Mouse (Mus musculus): ENCODE measurements around the gene Ap3b1. TPM values are rescaled to one million over a fixed set of nuclear protein-coding genes. Genes with fewer than 3 reads are reported as not detected.
"Not testable (repeated sequence)": the region's sequence is repeated elsewhere in the genome, so short reads cannot be mapped to it uniquely, and the experiment has no call there.

The Ap3b1 gene
- polyA plus RNA-seq, 1 experiment from 2014 or later: 32.9 TPM

DNA sequence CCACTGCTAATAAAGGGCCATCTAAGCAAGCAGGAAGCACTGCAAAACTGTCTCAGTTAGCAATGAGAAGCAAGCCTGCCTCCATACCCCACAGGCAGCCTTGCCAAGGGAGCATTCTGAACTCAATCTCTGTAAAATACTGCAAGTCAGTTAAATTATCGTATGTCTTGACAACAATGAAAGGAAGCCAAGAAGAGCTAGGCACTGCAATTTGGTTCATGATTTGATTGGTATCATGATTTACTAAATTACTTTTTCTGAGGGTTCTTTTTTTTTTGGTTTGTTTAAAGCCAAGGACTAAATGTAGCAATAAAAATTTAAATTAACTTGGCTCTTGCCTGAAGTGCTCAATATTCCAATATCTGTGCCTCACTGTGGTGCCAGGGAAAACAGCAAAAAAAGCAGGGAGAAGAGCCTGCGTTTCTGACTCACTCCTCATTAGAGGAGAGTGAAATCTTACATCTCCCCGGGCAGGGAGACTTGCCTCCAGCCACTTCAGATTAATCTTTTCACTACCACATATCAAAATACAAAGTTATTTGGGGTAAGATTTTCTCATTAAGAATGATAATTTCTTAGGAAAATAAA, 28.3 kb upstream of the Ap3b1 start:
- no peak for DNase-seq (ENCODE audit: low spot score)
- Histone ChIP-seq H3K36me3 (ENCODE audit: insufficient read depth, low read length) (no peaks in the 10 kb centered on the region), H3K27me3 (ENCODE audit: insufficient read depth, low read length) (no peaks in the 10 kb centered on the region), H3K9me3 (replicated peaks; ENCODE audit: low read length) (no peaks in the 10 kb centered on the region), H3K27ac (no peak overlapping the region), H3K9ac (ENCODE audit: low read depth, low read length) (no peak overlapping the region), H3K4me1 (replicated peaks; ENCODE audit: insufficient read depth, low read length) (no peaks in the 10 kb centered on the region; the same call in 1 of the 2 replicates), H3K4me3 (replicated peaks; ENCODE audit: low read depth, low read length) (no peak overlapping the region), H3K4me2 (ENCODE audit: low read length) (no peak overlapping the region)
- no peak for TF ChIP-seq CTCF (IDR thresholded peaks at IDR 0.05; ENCODE audit: low read depth)
- no peak for ATAC-seq (replicated peaks; ENCODE audit: low FRiP score, low read depth)
- 61% methylated on average over 3 of the region's 3 CpGs for WGBS

DNA sequence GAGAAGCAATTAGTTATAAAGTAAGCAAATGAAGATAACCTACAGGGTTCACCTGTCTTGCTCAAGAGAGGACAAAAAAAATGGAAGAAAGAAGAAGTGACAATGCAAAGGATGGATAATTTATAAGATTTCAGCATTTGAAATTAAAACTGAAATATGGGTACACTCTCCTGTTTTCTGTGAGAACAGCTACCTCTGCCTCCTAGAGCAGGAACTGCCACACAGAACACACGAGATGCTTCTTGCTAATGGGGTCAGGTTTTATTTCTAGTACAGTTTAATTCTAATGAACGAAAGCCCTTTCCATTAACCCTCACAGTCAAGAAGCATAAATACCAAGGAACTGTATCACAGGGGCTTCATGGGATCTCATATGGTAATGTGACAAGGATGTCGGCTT, 20.4 kb upstream of the Ap3b1 start:
- Histone ChIP-seq H3K4me1 (replicated peaks; ENCODE audit: insufficient read depth, low read length) (no peaks in the 10 kb centered on the region), H3K9me3 (replicated peaks; ENCODE audit: low read length) (no peaks in the 10 kb centered on the region), H3K4me2 (ENCODE audit: low read length) (no peak overlapping the region), H3K27me3 (ENCODE audit: insufficient read depth, low read length) (no peaks in the 10 kb centered on the region), H3K9ac (ENCODE audit: low read depth, low read length) (no peak overlapping the region), H3K36me3 (ENCODE audit: insufficient read depth, low read length) (no peaks in the 10 kb centered on the region), H3K27ac (no peak overlapping the region), H3K4me3 (replicated peaks; ENCODE audit: low read depth, low read length) (no peak overlapping the region)
- ATAC-seq (replicated peaks; ENCODE audit: low FRiP score, low read depth) (no peak), DNase-seq (ENCODE audit: low spot score) (no peak)
- peak; percentile 45 for TF ChIP-seq CTCF (IDR thresholded peaks at IDR 0.05; ENCODE audit: low read depth)
- WGBS: 72% methylated on average over 3 of the region's 3 CpGs

DNA sequence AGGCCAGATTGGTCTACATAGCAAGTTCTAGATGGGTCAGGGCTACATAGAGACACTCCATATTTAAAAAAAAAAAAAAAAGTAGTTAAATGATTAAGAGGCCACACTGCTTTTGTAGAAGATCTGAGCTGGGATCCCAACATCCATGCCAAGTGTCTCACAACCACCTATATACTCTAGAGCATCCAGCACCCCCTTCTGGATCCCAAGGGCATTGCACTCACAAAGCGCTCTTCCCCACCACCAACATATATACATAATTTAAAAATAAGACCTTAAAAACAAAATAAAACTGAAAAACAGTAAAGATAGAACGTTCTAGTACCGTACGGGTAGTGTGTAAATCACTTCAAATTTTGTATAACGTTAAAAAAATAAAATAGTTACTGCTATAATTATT, 15.6 kb upstream of the Ap3b1 start:
- Histone ChIP-seq H3K27me3 (ENCODE audit: insufficient read depth, low read length) (no peaks in the 10 kb centered on the region), H3K4me3 (replicated peaks; ENCODE audit: low read depth, low read length) (no peak overlapping the region), H3K36me3 (ENCODE audit: insufficient read depth, low read length) (no peaks in the 10 kb centered on the region), H3K27ac (no peak overlapping the region), H3K9me3 (replicated peaks; ENCODE audit: low read length) (no peaks in the 10 kb centered on the region), H3K4me2 (ENCODE audit: low read length) (no peak overlapping the region), H3K4me1 (replicated peaks; ENCODE audit: insufficient read depth, low read length) (no peaks in the 10 kb centered on the region), H3K9ac (ENCODE audit: low read depth, low read length) (no peak overlapping the region)
- WGBS: 92% methylated on average over 5 of the region's 5 CpGs
- TF ChIP-seq CTCF (IDR thresholded peaks at IDR 0.05; ENCODE audit: low read depth): peak; percentile 28
- DNase-seq (ENCODE audit: low spot score) (no peak), ATAC-seq (replicated peaks; ENCODE audit: low FRiP score, low read depth) (no peak)

DNA sequence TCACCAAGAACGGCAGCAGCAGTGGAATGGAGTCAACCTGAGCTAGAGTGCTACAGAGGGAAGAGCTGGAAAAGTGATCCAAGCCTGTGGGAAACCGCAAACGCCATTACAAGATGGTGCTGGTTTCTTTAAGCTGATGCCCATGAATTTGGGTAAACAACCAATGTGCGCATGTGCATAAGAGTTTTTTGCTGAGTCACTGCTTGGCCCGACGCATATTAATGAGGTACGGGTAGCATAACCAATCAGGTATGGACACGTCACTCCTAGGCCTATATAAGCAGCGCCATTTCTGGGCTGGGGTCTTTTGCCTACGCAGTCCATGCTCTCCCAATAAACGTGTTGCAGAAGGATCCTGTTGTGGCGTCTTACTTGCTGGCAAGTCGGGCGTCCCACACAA, 14.2 kb upstream of the Ap3b1 start:
- not testable (repeated sequence) for H3K4me1 ChIP-seq (replicated peaks; ENCODE audit: insufficient read depth, low read length); ATAC-seq (replicated peaks; ENCODE audit: low FRiP score, low read depth); H3K4me3 ChIP-seq (replicated peaks; ENCODE audit: low read depth, low read length); H3K27me3 ChIP-seq (ENCODE audit: insufficient read depth, low read length); H3K36me3 ChIP-seq (ENCODE audit: insufficient read depth, low read length); H3K9me3 ChIP-seq (replicated peaks; ENCODE audit: low read length); H3K27ac ChIP-seq; H3K4me2 ChIP-seq (ENCODE audit: low read length); H3K9ac ChIP-seq (ENCODE audit: low read depth, low read length); DNase-seq (ENCODE audit: low spot score)
- WGBS: 95% methylated on average over 14 of the region's 14 CpGs

DNA sequence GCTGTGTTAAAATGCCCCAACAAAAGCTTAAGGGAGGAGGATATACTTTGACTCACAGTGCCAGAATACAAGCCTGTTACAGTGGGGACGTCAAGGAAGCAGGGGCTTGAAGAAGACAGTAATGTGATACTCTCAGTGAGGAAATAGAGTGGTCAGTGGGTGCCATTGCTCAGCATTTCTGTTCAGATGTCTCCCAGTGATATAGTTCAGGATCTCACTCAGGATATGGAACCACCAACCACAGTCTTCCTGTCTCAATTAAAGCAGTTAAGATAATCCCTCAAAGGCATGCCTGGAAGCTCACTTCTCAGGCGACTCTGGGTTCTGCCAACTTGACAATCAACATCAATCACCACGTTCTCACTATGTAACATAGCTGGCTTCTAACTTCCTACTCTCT, 4.2 kb upstream of the Ap3b1 start:
- TF ChIP-seq CTCF (IDR thresholded peaks at IDR 0.05; ENCODE audit: low read depth): no peak
- Histone ChIP-seq H3K27ac (no peak overlapping the region), H3K4me3 (replicated peaks; ENCODE audit: low read depth, low read length) (no peak overlapping the region), H3K4me2 (ENCODE audit: low read length) (no peak overlapping the region), H3K4me1 (replicated peaks; ENCODE audit: insufficient read depth, low read length) (peaks cover 1% of the 10 kb centered on the region; the same call in 1 of the 2 replicates), H3K9me3 (replicated peaks; ENCODE audit: low read length) (no peaks in the 10 kb centered on the region), H3K27me3 (ENCODE audit: insufficient read depth, low read length) (no peaks in the 10 kb centered on the region), H3K9ac (ENCODE audit: low read depth, low read length) (no peak overlapping the region), H3K36me3 (ENCODE audit: insufficient read depth, low read length) (no peaks in the 10 kb centered on the region)
- WGBS: 64% methylated on average over 3 of the region's 3 CpGs
- no peak for DNase-seq (ENCODE audit: low spot score)
- ATAC-seq (replicated peaks; ENCODE audit: low FRiP score, low read depth): no peak

DNA sequence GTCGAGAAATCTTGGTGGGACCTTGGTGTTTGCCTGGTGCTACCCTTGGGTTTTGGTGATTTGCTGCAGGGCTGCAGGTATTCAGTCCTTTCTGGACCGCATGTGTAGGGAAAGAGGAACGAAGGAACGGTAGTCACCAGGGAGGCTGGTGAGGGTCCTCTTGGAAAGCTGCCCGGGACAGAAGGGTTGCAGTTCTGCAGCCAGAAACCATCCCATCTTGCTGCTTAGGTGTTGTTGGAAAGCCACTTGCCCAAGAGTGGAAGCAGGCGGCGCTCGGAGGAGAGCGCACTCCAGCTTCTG, 709 bp upstream of the Ap3b1 start:
- WGBS: under 1% methylated on average over 9 of the region's 9 CpGs
- ATAC-seq (replicated peaks; ENCODE audit: low FRiP score, low read depth): no peak

More for the DNA sequence above, 709 bp upstream of the Ap3b1 start:
- no peaks in the 10 kb centered on the region for H3K9me3 ChIP-seq (replicated peaks; ENCODE audit: low read length)
- peaks cover 2% of the 10 kb centered on the region; the same call in 1 of the 2 replicates for H3K4me1 ChIP-seq (replicated peaks; ENCODE audit: insufficient read depth, low read length)
- H3K27me3 ChIP-seq (ENCODE audit: insufficient read depth, low read length): no peaks in the 10 kb centered on the region
- peak overlapping the region; percentile 86 for H3K9ac ChIP-seq (ENCODE audit: low read depth, low read length)
- peak overlapping the region; percentile 89 for H3K27ac ChIP-seq
- peak overlapping the region; percentile 78 for H3K4me2 ChIP-seq (ENCODE audit: low read length)
- no peaks in the 10 kb centered on the region for H3K36me3 ChIP-seq (ENCODE audit: insufficient read depth, low read length)
- no peak for TF ChIP-seq CTCF (IDR thresholded peaks at IDR 0.05; ENCODE audit: low read depth)
- no peak for DNase-seq (ENCODE audit: low spot score)
- H3K4me3 ChIP-seq (replicated peaks; ENCODE audit: low read depth, low read length): peak overlapping the region; percentile 81
